Mouse (Mus musculus): ENCODE measurements around the gene Lrriq4. TPM values are rescaled to one million over a fixed set of nuclear protein-coding genes. Genes with fewer than 3 reads are reported as not detected.

Gene Lrriq4
- polyA plus RNA-seq, 1 experiment from 2014 or later, result not detected

GRCm38 (mm10) chr3:30610930-30611329 lies 33.4 kb upstream of the Lrriq4 start:
- Histone ChIP-seq H3K4me2 (replicated peaks) (no peak overlapping the region), H3K9ac (no peak overlapping the region), H3K36me3 (peaks cover 69% of the 10 kb centered on the region), H3K9me3 (no peaks in the 10 kb centered on the region), H3K4me1 (no peaks in the 10 kb centered on the region), H3K27ac (no peak overlapping the region), H3K27me3 (no peaks in the 10 kb centered on the region), H3K4me3 (no peak overlapping the region)
- 95% methylated on average over 4 of the region's 4 CpGs for WGBS
- no peak for ATAC-seq (ENCODE audit: insufficient number of reproducible peaks, insufficient read depth, low FRiP score, low TSS enrichment)

- ATAC-seq (ENCODE audit: insufficient number of reproducible peaks, insufficient read depth, low FRiP score, low TSS enrichment), result no peak
- Histone ChIP-seq H3K9me3 (no peaks in the 10 kb centered on the region), H3K4me1 (no peaks in the 10 kb centered on the region), H3K4me2 (replicated peaks) (no peak overlapping the region), H3K27me3 (no peaks in the 10 kb centered on the region), H3K36me3 (peaks cover 24% of the 10 kb centered on the region), H3K4me3 (no peak overlapping the region), H3K9ac (no peak overlapping the region), H3K27ac (no peak overlapping the region)
- 70% methylated on average over 8 of the region's 8 CpGs for WGBS
Observed at GRCm38 (mm10) chr3:30620132-30620531, 24.2 kb upstream of the Lrriq4 start.

GRCm38 (mm10) chr3:30633681-30634080 lies 10.6 kb upstream of the Lrriq4 start:
- no peak overlapping the region for H3K4me2 ChIP-seq (replicated peaks)
- ATAC-seq (ENCODE audit: insufficient number of reproducible peaks, insufficient read depth, low FRiP score, low TSS enrichment), result no peak
- H3K9me3 ChIP-seq, result no peaks in the 10 kb centered on the region
- H3K9ac ChIP-seq, result no peak overlapping the region
- WGBS, result 55% methylated on average over 3 of the region's 3 CpGs
- no peak overlapping the region for H3K27ac ChIP-seq
- no peak overlapping the region for H3K4me3 ChIP-seq
- no peaks in the 10 kb centered on the region for H3K27me3 ChIP-seq
- H3K4me1 ChIP-seq, result no peaks in the 10 kb centered on the region
- no peaks in the 10 kb centered on the region for H3K36me3 ChIP-seq

GRCm38 (mm10) chr3:30635629-30636028 lies 8.7 kb upstream of the Lrriq4 start:
- Histone ChIP-seq H3K4me1 (no peaks in the 10 kb centered on the region), H3K36me3 (no peaks in the 10 kb centered on the region), H3K9ac (no peak overlapping the region), H3K27ac (no peak overlapping the region), H3K4me2 (replicated peaks) (no peak overlapping the region), H3K27me3 (no peaks in the 10 kb centered on the region), H3K4me3 (no peak overlapping the region), H3K9me3 (no peaks in the 10 kb centered on the region)
- no peak for ATAC-seq (ENCODE audit: insufficient number of reproducible peaks, insufficient read depth, low FRiP score, low TSS enrichment)
- 80% methylated on average over 4 of the region's 4 CpGs for WGBS

- peaks cover 23% of the 10 kb centered on the region; the same call in 1 of the 2 replicates for H3K27me3 ChIP-seq
- ATAC-seq (ENCODE audit: insufficient number of reproducible peaks, insufficient read depth, low FRiP score, low TSS enrichment), result no peak
- 34% methylated on average over 8 of the region's 8 CpGs for WGBS
- no peak overlapping the region for H3K9ac ChIP-seq
- no peak overlapping the region for H3K27ac ChIP-seq
- H3K4me3 ChIP-seq, result no peak overlapping the region
- no peaks in the 10 kb centered on the region for H3K9me3 ChIP-seq
- no peaks in the 10 kb centered on the region for H3K36me3 ChIP-seq
- H3K4me2 ChIP-seq (replicated peaks), result peak overlapping the region; percentile 72; the same call in 1 of the 2 replicates
- H3K4me1 ChIP-seq, result peaks cover 3% of the 10 kb centered on the region; the same call in 1 of the 2 replicates
Observed at GRCm38 (mm10) chr3:30646761-30647160, 2.5 kb downstream of the Lrriq4 start.

- Histone ChIP-seq H3K27me3 (peaks cover 23% of the 10 kb centered on the region; the same call in 1 of the 2 replicates), H3K9me3 (no peaks in the 10 kb centered on the region), H3K9ac (peak within 1 kb of the TSS; percentile 38; the same call in 1 of the 2 replicates), H3K27ac (no peak within 1 kb of the TSS), H3K4me3 (peak within 1 kb of the TSS; percentile 40), H3K36me3 (no peaks in the 10 kb centered on the region), H3K4me2 (replicated peaks) (peak within 1 kb of the TSS; percentile 72), H3K4me1 (peaks cover 3% of the 10 kb centered on the region; the same call in 1 of the 2 replicates)
- WGBS, result 3% methylated on average over 25 of the region's 25 CpGs
- peak; percentile 66 for ATAC-seq (ENCODE audit: insufficient number of reproducible peaks, insufficient read depth, low FRiP score, low TSS enrichment)
Observed at GRCm38 (mm10) chr3:30647440-30648090, 3.3 kb downstream of the Lrriq4 start, which contains the start of gene Lrrc34. Gene Lrrc34, minus strand, starts transcription at chr3:30647869.

GRCm38 (mm10) chr3:30648466-30648865 lies 4.2 kb downstream of the Lrriq4 start:
- H3K27me3 ChIP-seq, result peaks cover 23% of the 10 kb centered on the region; the same call in 1 of the 2 replicates
- no peak for ATAC-seq (ENCODE audit: insufficient number of reproducible peaks, insufficient read depth, low FRiP score, low TSS enrichment)
- 93% methylated on average over 2 of the region's 2 CpGs for WGBS

GRCm38 (mm10) chr3:30650062-30650841 lies 5.9 kb downstream of the Lrriq4 start:
- H3K9ac ChIP-seq, result 0 out of 2 replicates have a peak overlapping the region, but pooled peaks have one; percentile 2
- peak overlapping the region; percentile 31 for H3K4me3 ChIP-seq
- no peaks in the 10 kb centered on the region for H3K36me3 ChIP-seq
- H3K9me3 ChIP-seq, result no peaks in the 10 kb centered on the region
- WGBS, result under 1% methylated on average over 41 of the region's 41 CpGs
- H3K4me2 ChIP-seq (replicated peaks), result peak overlapping the region; percentile 77
- 0 out of 2 replicates have a peak, but pooled peaks have one; percentile 33 for ATAC-seq (ENCODE audit: insufficient number of reproducible peaks, insufficient read depth, low FRiP score, low TSS enrichment)
- H3K4me1 ChIP-seq, result peaks cover 3% of the 10 kb centered on the region; the same call in 1 of the 2 replicates
- H3K27ac ChIP-seq, result no peak overlapping the region
- peaks cover 23% of the 10 kb centered on the region; the same call in 1 of the 2 replicates for H3K27me3 ChIP-seq

More at GRCm38 (mm10) chr3:30648466-30648865, 4.2 kb downstream of the Lrriq4 start:
- Histone ChIP-seq H3K27ac (no peak overlapping the region), H3K4me3 (no peak overlapping the region), H3K4me1 (peaks cover 3% of the 10 kb centered on the region; the same call in 1 of the 2 replicates), H3K9me3 (no peaks in the 10 kb centered on the region), H3K36me3 (no peaks in the 10 kb centered on the region), H3K4me2 (replicated peaks) (no peak overlapping the region), H3K9ac (no peak overlapping the region)

- H3K9ac ChIP-seq, result no peak overlapping the region
- no peak for ATAC-seq (ENCODE audit: insufficient number of reproducible peaks, insufficient read depth, low FRiP score, low TSS enrichment)
- H3K27me3 ChIP-seq, result 0 out of 2 replicates have a peak, but pooled peaks cover 5% of the 10 kb centered on the region
- no peaks in the 10 kb centered on the region for H3K4me1 ChIP-seq
- no peaks in the 10 kb centered on the region for H3K9me3 ChIP-seq
- no peak overlapping the region for H3K4me3 ChIP-seq
- H3K27ac ChIP-seq, result no peak overlapping the region
- 84% methylated on average over 5 of the region's 5 CpGs for WGBS
- no peak overlapping the region for H3K4me2 ChIP-seq (replicated peaks)
- no peaks in the 10 kb centered on the region for H3K36me3 ChIP-seq
Observed at GRCm38 (mm10) chr3:30655937-30656336, 11.6 kb downstream of the Lrriq4 start.

- 0 out of 2 replicates have a peak, but pooled peaks cover 3% of the 10 kb centered on the region for H3K27me3 ChIP-seq
- no peak overlapping the region for H3K27ac ChIP-seq
- H3K9me3 ChIP-seq, result no peaks in the 10 kb centered on the region
- no peak overlapping the region for H3K4me2 ChIP-seq (replicated peaks)
- no peaks in the 10 kb centered on the region for H3K4me1 ChIP-seq
- 79% methylated on average over 9 of the region's 9 CpGs for WGBS
- H3K9ac ChIP-seq, result no peak overlapping the region
- H3K4me3 ChIP-seq, result no peak overlapping the region
- no peaks in the 10 kb centered on the region for H3K36me3 ChIP-seq
- ATAC-seq (ENCODE audit: insufficient number of reproducible peaks, insufficient read depth, low FRiP score, low TSS enrichment), result no peak
Observed at GRCm38 (mm10) chr3:30658486-30658885, 14.2 kb downstream of the Lrriq4 start.

- Histone ChIP-seq H3K36me3 (no peaks in the 10 kb centered on the region), H3K9me3 (no peaks in the 10 kb centered on the region), H3K4me3 (no peak overlapping the region), H3K27ac (no peak overlapping the region), H3K9ac (no peak overlapping the region), H3K4me1 (no peaks in the 10 kb centered on the region), H3K4me2 (replicated peaks) (no peak overlapping the region), H3K27me3 (no peaks in the 10 kb centered on the region)
- no peak for ATAC-seq (ENCODE audit: insufficient number of reproducible peaks, insufficient read depth, low FRiP score, low TSS enrichment)
- 81% methylated on average over 6 of the region's 6 CpGs for WGBS
Observed at GRCm38 (mm10) chr3:30683190-30683589, 38.9 kb downstream of the Lrriq4 start.
